Mouse (Mus musculus) erythroblast, embryonic 14.5 days (primary cell): ENCODE data around the gene Rars2. TPM values are rescaled to one million over a fixed set of nuclear protein-coding genes. Genes with fewer than 3 reads are reported as not detected.

Experiments used
- H3K27me3 ChIP-seq: 2 replicates; pipeline ENCODE4 v1.6.1; 2012; ENCODE audit warnings: inconsistent platforms; ENCODE audit not compliant: control insufficient read depth
- H3K36me3 ChIP-seq: 2 replicates; pipeline ENCODE4 v1.6.1; 2012; ENCODE audit warnings: mild to moderate bottlenecking, inconsistent platforms; ENCODE audit not compliant: control insufficient read depth
- H3K4me1 ChIP-seq: 2 replicates; pipeline ENCODE4 v1.6.1; 2012; ENCODE audit warnings: inconsistent platforms; ENCODE audit not compliant: control insufficient read depth
- H3K4me3 ChIP-seq: replicated peaks from 2 replicates; pipeline ENCODE3; 2012; ENCODE audit warnings: moderate library complexity, mild to moderate bottlenecking, inconsistent platforms
- H3K9me3 ChIP-seq: 2 replicates; pipeline ENCODE4 v1.6.1; 2012; ENCODE audit warnings: low read length, inconsistent platforms, mixed read lengths; ENCODE audit not compliant: control insufficient read depth
- GATA1 ChIP-seq: IDR thresholded peaks from 2 replicates; pipeline ENCODE4 v1.6.1; 2012; ENCODE audit warnings: low read length, inconsistent platforms, mixed read lengths
- TAL1 ChIP-seq: IDR thresholded peaks from 3 replicates; pipeline ENCODE4 v1.6.1; 2012; ENCODE audit warnings: low read length, inconsistent platforms, mixed read lengths
- polyA plus RNA-seq: library from polyadenylated mRNA; stranded (reverse); fragments of >175 nt; gene quantifications from 2 replicates; pipeline ENCODE4 v1.2.3, GENCODE M21; 2012

The Rars2 gene
- polyA plus RNA-seq, 1 experiment, result 0.14 TPM

DNA sequence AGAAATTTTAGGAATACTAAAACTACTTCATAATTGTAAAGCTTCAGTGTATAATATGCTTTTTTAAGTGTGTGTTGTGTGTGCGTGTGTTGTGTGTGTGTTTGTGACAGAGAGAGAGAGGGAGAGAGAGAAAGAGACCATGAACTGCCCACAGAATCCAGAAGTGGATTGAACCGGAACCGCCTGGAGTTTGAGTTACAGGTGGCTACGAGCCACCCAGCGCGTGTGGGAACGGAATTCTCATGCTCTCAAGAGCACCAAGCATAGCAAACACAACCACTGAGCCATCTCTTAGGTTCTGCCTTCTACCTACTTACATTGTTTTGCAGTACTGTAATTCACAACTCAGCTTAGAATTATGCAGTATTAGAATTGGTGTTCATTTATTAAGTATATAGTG is 19.4 kb downstream of the Rars2 start:
- TF ChIP-seq TAL1, result no peak
- no peak for TF ChIP-seq GATA1
- no peaks in the 10 kb centered on the region for H3K27me3 ChIP-seq
- H3K4me1 ChIP-seq, result no peaks in the 10 kb centered on the region
- peaks cover 30% of the 10 kb centered on the region for H3K36me3 ChIP-seq
- no peaks in the 10 kb centered on the region for H3K9me3 ChIP-seq
- H3K4me3 ChIP-seq, result no peak overlapping the region

DNA sequence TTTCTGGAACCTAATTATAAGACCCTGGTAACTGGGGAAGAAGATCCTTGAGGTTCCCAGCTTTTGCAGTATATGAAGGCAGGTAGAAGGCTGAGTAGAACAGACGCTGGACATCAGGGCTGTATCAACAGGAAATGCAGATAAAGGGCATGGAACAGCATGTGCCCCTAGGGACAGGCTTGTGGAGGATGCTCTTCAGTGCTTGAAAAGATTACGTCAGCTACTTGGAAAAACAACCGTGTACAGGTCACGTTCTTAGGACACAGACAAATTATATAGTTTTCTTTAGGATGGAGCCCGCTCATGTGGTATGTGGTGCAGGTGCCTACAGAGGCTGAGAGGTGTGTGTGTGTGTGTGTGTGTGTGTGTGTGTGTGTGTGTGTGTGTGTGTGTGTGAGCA is 21.3 kb downstream of the Rars2 start:
- Histone ChIP-seq H3K4me3 (no peak overlapping the region), H3K27me3 (no peaks in the 10 kb centered on the region), H3K4me1 (no peaks in the 10 kb centered on the region), H3K9me3 (no peaks in the 10 kb centered on the region), H3K36me3 (peaks cover 34% of the 10 kb centered on the region)
- TF ChIP-seq TAL1 (no peak), GATA1 (no peak)

DNA sequence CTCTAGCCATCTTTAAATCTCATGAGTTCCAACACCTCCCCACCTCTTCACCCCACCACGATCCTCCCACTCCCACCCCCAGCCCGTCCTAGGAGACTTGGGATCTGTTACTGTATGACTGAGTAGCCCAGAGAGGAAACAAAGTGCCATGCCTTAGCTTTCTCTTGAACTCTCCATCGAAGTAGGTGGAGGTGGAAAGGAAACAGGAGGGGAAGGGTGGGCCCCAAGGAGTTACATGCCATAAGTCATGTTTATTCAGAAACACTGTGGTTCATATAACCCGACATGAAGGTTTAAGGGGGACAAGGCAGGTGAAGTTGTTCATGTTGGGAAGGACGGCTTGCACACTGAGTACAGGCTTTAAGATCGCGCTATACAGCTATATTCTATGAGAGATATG is 22.6 kb downstream of the Rars2 start:
- Histone ChIP-seq H3K4me1 (no peaks in the 10 kb centered on the region), H3K36me3 (peaks cover 30% of the 10 kb centered on the region), H3K27me3 (no peaks in the 10 kb centered on the region), H3K9me3 (no peaks in the 10 kb centered on the region), H3K4me3 (no peak overlapping the region)
- TF ChIP-seq GATA1 (no peak), TAL1 (no peak)

DNA sequence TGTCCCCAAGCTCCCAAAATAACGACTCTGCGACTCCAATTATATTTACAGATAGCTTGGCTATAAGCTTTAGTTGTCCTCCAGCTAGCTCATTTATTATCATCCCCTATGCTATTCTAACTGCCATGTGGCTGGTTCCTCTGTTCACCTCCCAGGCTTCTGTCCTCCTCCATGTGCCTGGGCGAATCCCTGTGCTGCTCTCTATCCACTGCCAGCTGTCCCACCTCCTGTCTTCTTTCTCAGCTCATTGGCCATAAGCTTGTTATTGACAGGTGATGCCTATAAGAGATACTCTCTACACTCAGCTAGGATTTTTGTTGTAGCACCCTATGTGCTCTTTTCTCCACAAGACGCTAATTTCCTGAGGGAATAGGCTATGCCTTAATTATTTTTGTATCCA is 23.1 kb downstream of the Rars2 start:
- Histone ChIP-seq H3K9me3 (no peaks in the 10 kb centered on the region), H3K36me3 (peaks cover 30% of the 10 kb centered on the region), H3K4me3 (no peak overlapping the region), H3K27me3 (no peaks in the 10 kb centered on the region), H3K4me1 (no peaks in the 10 kb centered on the region)
- TF ChIP-seq TAL1, result no peak
- no peak for TF ChIP-seq GATA1

DNA sequence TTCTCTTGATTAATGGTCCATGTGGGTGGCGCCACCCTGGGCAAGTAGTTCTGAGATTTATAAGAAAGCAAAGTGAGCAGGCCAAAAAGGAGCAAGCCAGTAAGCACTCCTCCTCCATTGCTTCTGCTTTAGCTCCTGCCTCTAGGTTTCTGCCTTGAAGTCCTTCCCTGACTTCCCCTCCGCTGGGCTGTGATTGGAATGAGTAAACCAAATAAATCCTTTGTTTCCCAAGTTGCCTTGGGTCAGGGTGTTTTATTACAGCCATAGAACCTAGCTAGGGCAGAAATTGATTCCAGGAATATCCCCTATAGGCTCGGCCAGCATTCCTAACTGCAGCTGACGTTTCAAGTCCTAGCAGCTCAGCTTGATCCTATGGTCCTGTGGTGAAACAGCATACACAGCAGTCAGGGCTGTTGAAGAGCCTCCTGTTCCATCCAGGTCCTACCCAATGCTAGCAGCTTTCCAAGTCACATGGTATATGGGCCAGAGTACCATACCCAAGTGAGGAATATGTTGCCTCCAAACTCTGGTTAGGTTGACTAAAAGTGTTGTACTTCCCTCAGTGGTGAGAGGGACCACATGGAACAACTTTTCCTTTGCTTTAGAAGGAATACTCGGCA is 25.1 kb downstream of the Rars2 start:
- Histone ChIP-seq H3K27me3 (no peaks in the 10 kb centered on the region), H3K4me1 (no peaks in the 10 kb centered on the region), H3K9me3 (no peaks in the 10 kb centered on the region), H3K36me3 (peaks cover 22% of the 10 kb centered on the region), H3K4me3 (no peak overlapping the region)
- TF ChIP-seq GATA1, result no peak
- TF ChIP-seq TAL1, result no peak

DNA sequence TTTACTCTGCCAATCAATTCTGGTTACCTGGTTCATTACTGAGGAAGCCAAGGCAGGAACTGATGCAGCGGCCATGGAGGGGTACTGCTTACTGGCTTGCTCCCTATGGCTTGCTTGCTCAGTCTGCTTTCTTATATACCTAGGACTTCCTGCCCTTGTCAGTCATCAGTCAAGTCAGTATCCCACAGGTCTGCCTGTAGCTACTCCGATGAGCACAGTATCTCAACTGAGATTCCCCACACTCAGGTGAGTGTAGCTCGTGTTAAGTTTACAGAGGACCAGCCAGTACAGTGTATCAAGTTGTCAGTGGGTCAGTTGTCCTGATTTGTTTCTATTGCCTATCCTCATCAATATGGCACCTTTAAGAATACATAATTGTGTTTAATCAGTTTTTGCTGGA is 26.0 kb downstream of the Rars2 start:
- Histone ChIP-seq H3K9me3 (no peaks in the 10 kb centered on the region), H3K4me1 (no peaks in the 10 kb centered on the region), H3K36me3 (peaks cover 24% of the 10 kb centered on the region), H3K4me3 (no peak overlapping the region), H3K27me3 (no peaks in the 10 kb centered on the region)
- TF ChIP-seq TAL1, result no peak

DNA sequence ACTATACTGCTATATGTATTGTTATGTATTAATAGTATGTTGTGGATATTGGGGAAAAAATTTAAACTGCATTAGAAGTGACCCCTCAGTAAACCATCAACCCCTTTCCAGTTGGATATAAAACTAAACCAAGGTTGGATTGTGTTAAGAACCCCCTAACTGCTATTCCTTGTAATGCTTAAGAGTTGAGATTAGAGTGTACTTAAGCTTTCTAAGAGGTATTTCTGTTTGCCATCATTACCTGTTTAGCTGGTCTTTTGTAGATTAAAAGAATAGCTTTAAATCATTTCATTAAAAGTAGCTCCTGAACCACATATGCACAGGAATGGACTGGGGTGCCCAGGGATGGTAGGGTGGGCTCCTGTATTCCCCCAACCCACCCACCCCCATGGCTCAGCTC is 30.0 kb downstream of the Rars2 start:
- Histone ChIP-seq H3K36me3 (peaks cover 48% of the 10 kb centered on the region), H3K27me3 (no peaks in the 10 kb centered on the region), H3K4me3 (no peak overlapping the region), H3K9me3 (no peaks in the 10 kb centered on the region), H3K4me1 (no peaks in the 10 kb centered on the region)
- TF ChIP-seq GATA1 (no peak), TAL1 (no peak)

DNA sequence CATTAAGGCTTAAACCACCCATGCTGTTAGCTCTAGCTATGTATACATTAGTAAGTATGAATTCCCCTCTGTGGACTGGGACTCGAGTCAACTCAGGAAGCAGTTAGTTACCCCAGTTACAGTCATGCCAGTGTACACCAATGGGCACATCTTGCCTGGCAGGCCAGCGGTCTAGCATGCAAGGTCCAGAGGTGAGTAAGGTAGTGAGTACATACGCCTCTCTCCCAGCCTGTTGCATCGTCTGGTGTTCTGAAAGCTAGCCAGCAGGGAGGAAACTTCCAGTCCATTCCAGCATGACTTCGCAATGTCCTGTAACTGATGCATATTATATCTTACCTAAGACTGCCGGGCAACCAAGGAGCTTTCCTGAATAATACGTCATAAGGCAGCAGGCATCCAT is 38.4 kb downstream of the Rars2 start:
- Histone ChIP-seq H3K9me3 (no peaks in the 10 kb centered on the region), H3K4me1 (no peaks in the 10 kb centered on the region), H3K36me3 (peaks cover 56% of the 10 kb centered on the region), H3K27me3 (no peaks in the 10 kb centered on the region), H3K4me3 (no peak overlapping the region)
- TF ChIP-seq GATA1, result no peak
- TF ChIP-seq TAL1, result no peak

DNA sequence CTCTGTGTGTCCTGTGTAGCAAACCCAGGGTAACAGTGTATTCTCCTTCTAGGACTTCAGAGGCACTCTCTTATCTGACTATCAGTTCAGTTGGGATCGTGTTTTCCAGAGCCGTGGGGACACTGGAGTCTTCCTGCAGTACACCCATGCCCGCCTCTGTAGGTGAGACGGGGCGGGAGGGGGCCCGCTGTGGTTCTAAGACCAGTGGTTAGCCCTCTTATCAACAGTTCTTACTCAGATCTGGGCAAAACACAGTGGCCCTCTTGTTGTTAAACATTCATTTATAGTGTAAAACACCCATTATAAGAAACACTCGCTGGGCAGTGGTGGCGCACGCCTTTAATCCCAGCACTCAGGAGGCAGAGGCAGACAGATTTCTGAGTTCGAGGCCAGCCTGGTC is 41.3 kb downstream of the Rars2 start:
- Histone ChIP-seq H3K27me3 (no peaks in the 10 kb centered on the region), H3K36me3 (peaks cover 64% of the 10 kb centered on the region), H3K4me1 (no peaks in the 10 kb centered on the region), H3K4me3 (no peak overlapping the region), H3K9me3 (no peaks in the 10 kb centered on the region)
- no peak for TF ChIP-seq TAL1
- no peak for TF ChIP-seq GATA1

DNA sequence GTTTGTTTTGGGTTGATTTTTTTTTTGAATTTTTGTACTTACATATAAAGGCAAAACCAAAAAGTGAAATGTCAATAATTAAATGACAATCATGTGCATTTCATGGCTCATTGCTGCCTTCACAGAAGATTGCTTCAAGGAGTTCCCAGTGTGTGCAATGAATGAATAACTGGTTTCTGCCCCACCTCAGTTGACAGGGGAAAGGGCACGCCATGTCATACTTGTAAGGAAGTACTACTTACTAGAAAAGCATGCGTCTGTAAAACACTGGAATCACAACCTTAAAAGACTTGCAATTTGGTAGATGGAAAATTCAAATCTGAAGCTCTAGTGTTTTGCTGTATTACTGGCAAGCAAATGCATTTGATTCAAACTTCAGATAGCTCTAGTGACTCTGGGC is 44.3 kb downstream of the Rars2 start:
- H3K36me3 ChIP-seq, result peaks cover 62% of the 10 kb centered on the region
- no peak overlapping the region for H3K4me3 ChIP-seq
- no peaks in the 10 kb centered on the region for H3K9me3 ChIP-seq
- TF ChIP-seq TAL1 (no peak), GATA1 (no peak)
- H3K27me3 ChIP-seq, result no peaks in the 10 kb centered on the region
- H3K4me1 ChIP-seq, result no peaks in the 10 kb centered on the region
